Mouse (Mus musculus) gastrocnemius, postnatal 14 days (tissue): ENCODE results near the gene Gm49340. TPM values are rescaled to one million over a fixed set of nuclear protein-coding genes. Genes with fewer than 3 reads are reported as not detected.
A peak's percentile ranks its signal among the peaks of the same experiment; 100 is the strongest.
"Not testable (repeated sequence)": the region's sequence is repeated elsewhere in the genome, so short reads cannot be mapped to it uniquely, and the experiment has no call there.

ENCODE experiments used
- DNase-seq: peaks from one replicate; pipeline ENCODE4 v3.0.0; 2021; ENCODE audit warnings: mixed read lengths
- intact Hi-C: fragments of 180-260 bp; cut with DNase I; formaldehyde crosslinking; loops from one replicate; pipeline ENCODE4 v1.15.1; 2025; ENCODE audit warnings: low total_unique reads
- long read RNA-seq, 2 experiments: library from polyadenylated mRNA; stranded (forward); transcript quantifications; one replicate each; pipeline ENCODE4 v2.0.0; 2021
- total RNA-seq, 2 experiments: library from RNA; stranded (reverse); gene quantifications; 2 replicates each; pipeline ENCODE4 v1.2.3; 2021

The Gm49340 gene
- not detected for total RNA-seq
- long read RNA-seq, experiment 1: 0 reads
- long read RNA-seq, experiment 2: 0 reads

- intact Hi-C loops: no loop called here
- no peak for DNase-seq
Observed at GRCm38 (mm10) chr11:73329442-73329841, at the start of gene Gm49340, which contains the start of the genes Aspa and Spata22. Gm49340 (plus strand) TSS chr11:73329741. Aspa (minus strand) TSS chr11:73329596. Spata22 (plus strand) TSS chr11:73329741.

- no peak for DNase-seq
- intact Hi-C loops: no loop called here
Observed at GRCm38 (mm10) chr11:73280710-73281109, 48.8 kb upstream of the Gm49340 start.

- intact Hi-C loops: no loop called here
Observed at GRCm38 (mm10) chr11:73281528-73282027, 48.0 kb upstream of the Gm49340 start.

GRCm38 (mm10) chr11:73283369-73283768 is 46.2 kb upstream of the Gm49340 start:
- DNase-seq: no peak
- intact Hi-C loops: no loop called here

More at GRCm38 (mm10) chr11:73281528-73282027, 48.0 kb upstream of the Gm49340 start:
- peak; percentile 40 for DNase-seq

GRCm38 (mm10) chr11:73283926-73284325 is 45.6 kb upstream of the Gm49340 start:
- no peak for DNase-seq
- intact Hi-C loops: no loop called here

- intact Hi-C loops: no loop called here
Observed at GRCm38 (mm10) chr11:73284351-73284750, 45.2 kb upstream of the Gm49340 start.

GRCm38 (mm10) chr11:73289621-73290020 is 39.9 kb upstream of the Gm49340 start:
- DNase-seq: no peak
- intact Hi-C loops: no loop called here

More at GRCm38 (mm10) chr11:73284351-73284750, 45.2 kb upstream of the Gm49340 start:
- no peak for DNase-seq

- no peak for DNase-seq
- intact Hi-C loops: no loop called here
Observed at GRCm38 (mm10) chr11:73303123-73303522, 26.4 kb upstream of the Gm49340 start.

- intact Hi-C loops: no loop called here
- no peak for DNase-seq
Observed at GRCm38 (mm10) chr11:73315961-73316360, 13.6 kb upstream of the Gm49340 start.

- intact Hi-C loops, DNase-seq: not testable (repeated sequence)
Observed at GRCm38 (mm10) chr11:73318581-73318980, 11.0 kb upstream of the Gm49340 start.

GRCm38 (mm10) chr11:73321064-73321463 is 8.5 kb upstream of the Gm49340 start:
- DNase-seq, intact Hi-C loops: not testable (repeated sequence)

GRCm38 (mm10) chr11:73323906-73324830 is 5.4 kb upstream of the Gm49340 start:
- no peak for DNase-seq
- intact Hi-C loops: no loop called here

- intact Hi-C loops: no loop called here
- DNase-seq: no peak
Observed at GRCm38 (mm10) chr11:73326485-73326886, 3.1 kb upstream of the Gm49340 start.

- no peak for DNase-seq
- intact Hi-C loops: no loop called here
Observed at GRCm38 (mm10) chr11:73327361-73327760, 2.2 kb upstream of the Gm49340 start.

GRCm38 (mm10) chr11:73333357-73333756 is 3.8 kb downstream of the Gm49340 start:
- no peak for DNase-seq
- intact Hi-C loops: no loop called here

GRCm38 (mm10) chr11:73336919-73337318 is 7.4 kb downstream of the Gm49340 start:
- intact Hi-C loops: no loop called here

GRCm38 (mm10) chr11:73350483-73350882 is 20.9 kb downstream of the Gm49340 start, which contains the start of gene Olfr20:
Olfr20 (plus strand) TSS chr11:73350783.
- no peak for DNase-seq
- intact Hi-C loops: no loop called here

More at GRCm38 (mm10) chr11:73336919-73337318, 7.4 kb downstream of the Gm49340 start:
- DNase-seq: no peak

GRCm38 (mm10) chr11:73370946-73371345 is 41.4 kb downstream of the Gm49340 start, which contains the start of gene Olfr376:
Olfr376 (plus strand) TSS chr11:73371246.
- intact Hi-C loops: no loop called here
- DNase-seq: no peak

- intact Hi-C loops: no loop called here
- no peak for DNase-seq
Observed at GRCm38 (mm10) chr11:73395374-73395773, 65.8 kb downstream of the Gm49340 start.

GRCm38 (mm10) chr11:73399514-73399913 is 70.0 kb downstream of the Gm49340 start, which contains the start of gene Olfr1:
Olfr1 (minus strand) TSS chr11:73399614.
- DNase-seq: no peak
- intact Hi-C loops: no loop called here
